Mouse (Mus musculus) embryo, embryonic 9.5 days (tissue): ENCODE results near the gene Chsy1.

ENCODE experiments used
- DNase-seq: peaks from one replicate; pipeline ENCODE4 v3.0.0-alpha.2; 2017; ENCODE audit errors: extremely low spot score

Gene Chsy1

DNA sequence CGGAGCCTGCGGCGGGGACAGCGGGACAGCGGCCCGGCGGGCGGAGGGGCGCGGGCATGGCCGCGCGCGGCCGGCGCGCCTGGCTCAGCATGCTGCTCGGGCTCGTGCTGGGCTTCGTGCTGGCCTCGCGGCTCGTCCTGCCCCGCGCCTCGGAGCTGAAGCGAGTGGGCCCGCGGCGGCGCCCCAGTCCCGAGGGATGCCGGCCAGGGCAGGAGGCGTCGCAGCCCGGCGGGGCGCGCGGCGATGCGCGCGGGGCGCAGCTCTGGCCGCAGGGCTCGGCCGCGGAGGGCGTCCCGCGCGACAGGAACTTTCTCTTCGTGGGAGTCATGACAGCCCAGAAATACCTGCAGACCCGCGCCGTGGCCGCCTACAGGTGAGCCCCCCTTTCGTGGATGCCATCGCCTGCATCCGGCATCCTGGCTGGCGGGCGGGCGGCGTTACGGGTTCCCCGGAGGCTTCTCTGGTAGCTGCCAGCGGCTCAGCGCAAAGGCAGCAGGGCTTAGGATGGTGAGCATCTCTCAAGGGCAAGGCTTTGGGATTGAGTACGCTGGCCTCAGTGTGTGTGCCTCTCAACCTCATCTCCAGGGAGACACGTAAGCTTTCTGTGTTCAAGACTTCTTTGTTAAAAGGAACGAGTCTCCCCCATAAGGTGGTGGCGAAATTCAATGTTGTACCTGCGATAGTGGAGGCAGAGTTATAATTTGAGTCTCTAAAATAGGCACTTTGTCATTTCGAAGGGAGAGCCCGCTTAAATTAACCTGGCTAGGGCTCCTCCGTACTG is 730 bp downstream of the Chsy1 start:
- DNase-seq, result peak; percentile 50

GRCm38 (mm10) chr7:66110636-66111112 is 1.4 kb downstream of the Chsy1 start:
- peak; percentile 37 for DNase-seq

DNA sequence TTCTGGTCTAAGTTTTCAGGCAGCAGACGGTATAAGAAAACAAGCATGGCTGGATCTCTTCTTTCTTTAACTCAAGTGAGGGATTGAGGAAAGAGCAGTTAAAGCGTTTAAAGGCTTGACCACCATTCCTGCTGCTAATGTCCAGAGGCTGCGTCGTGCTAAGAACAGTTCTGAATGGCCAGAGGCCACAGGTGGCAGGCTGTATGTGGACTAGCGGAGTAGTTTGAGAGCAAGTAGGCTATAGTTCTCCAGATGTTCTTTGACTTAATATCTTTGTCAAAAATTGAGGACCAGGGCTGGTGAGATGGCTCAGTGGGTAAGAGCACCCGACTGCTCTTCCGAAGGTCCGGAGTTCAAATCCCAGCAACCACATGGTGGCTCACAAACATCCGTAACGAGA is 1.9 kb downstream of the Chsy1 start:
- DNase-seq, result no peak

DNA sequence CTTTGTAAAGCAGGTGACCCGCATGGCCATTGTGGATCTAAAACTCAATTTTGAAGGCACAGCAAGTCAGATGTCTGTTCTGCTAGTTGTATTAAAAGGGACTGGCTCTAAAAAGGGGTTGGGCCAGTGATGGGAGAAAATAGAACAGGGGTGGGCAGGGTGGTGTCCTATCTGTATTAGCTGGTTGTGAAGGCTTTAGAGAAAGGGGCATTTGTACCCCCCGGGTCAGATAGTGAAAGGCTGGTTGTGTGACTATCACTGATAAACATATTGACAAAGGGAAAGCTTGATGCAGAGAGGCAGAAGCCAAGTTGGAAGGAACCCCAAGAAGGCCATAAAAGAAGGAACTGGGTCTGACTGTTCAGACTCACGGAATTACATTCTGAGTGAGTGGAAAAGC is 4.2 kb downstream of the Chsy1 start:
- no peak for DNase-seq

DNA sequence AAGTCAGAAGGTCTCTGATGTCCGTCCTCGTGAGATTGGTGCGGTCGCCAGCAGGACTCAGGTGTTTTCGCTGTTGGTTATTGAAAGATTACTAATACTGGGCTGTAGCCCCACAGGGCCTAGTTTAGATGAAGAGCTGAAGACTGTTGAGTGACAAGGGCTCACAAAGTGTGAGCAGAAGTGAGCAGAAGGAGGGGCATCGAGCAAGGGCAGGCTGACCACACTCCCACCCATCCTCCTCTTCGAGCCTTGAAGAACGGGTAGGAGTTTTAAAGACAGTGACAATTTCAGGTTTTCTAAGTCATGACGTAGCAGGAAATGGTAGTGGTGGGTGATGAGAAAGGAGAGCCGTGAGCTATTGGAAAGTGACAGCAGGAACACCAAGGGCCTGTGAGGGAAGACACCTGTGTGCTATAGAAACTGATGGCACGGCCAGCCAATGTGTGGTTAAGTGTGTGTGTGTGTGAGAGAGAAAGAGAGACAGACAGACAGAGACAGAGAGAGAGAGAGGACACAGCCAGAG is 6.6 kb downstream of the Chsy1 start:
- DNase-seq, result no peak

DNA sequence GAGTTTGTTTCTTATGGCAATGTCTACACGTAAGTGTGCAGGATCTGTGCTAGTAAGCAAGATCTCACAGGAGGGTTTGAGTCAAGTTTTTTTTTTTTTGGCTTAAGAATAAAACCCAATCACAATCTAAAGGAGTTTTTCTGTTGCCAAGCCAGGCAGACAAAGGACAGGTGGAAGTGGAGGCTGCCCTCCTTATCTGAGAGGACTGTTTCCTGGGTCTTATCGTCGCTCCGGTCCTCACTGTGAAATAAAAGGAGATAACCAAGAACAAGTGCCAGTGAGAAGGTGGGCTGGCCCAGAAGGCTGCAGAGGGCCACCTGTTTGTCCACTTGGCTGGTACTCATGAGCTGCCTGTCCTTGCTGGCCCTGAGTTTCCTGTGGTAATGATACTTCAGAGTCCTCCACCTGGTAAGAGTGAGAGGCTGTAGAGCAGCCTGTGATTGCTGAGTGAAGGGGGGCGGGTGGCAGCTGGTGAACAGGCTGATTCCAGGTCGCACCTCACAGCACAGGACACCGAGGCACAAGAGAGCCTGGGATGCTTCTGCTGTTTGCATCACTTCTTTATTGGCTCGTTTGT is 7.7 kb downstream of the Chsy1 start:
- no peak for DNase-seq

GRCm38 (mm10) chr7:66118046-66118445 is 8.7 kb downstream of the Chsy1 start:
- no peak for DNase-seq

- no peak for DNase-seq
These were observed 9.5 kb downstream of the Chsy1 start for GRCm38 (mm10) chr7:66118796-66119195.

- no peak for DNase-seq
These were observed 10.8 kb downstream of the Chsy1 start for GRCm38 (mm10) chr7:66120139-66120538.

DNA sequence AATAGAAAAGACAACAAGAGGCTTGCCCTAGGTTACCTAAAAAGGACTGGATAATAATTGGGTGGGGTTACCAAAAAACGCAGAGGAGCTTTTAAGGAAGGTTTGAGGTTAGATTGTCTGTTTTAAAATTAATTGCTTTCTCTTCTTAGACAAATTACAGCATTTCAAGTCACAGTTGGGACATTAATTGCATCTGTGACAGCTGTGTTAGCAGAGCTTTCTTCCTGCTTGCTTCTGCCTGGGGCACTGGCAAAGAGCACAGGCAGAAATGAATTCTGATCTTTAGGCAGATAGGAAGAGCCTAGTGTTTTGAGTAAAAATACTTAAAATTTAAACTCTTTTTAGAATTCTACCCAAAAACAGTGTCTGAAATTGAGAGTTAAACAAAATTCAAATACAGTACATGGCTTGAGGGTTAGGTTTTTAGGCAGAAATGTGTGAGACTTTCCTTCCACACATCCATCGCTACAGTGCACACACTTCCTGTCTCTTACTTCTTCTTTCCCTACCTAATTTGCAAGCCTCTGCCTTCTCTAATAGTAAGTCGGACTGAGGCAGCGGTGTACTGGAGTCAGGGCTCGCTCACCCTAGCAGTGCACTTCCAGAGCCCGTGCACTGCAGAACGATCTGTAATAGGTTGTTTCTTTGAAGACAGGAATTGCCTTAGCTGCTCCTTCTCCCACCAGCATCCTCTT is 11.5 kb downstream of the Chsy1 start:
- DNase-seq, result no peak

DNA sequence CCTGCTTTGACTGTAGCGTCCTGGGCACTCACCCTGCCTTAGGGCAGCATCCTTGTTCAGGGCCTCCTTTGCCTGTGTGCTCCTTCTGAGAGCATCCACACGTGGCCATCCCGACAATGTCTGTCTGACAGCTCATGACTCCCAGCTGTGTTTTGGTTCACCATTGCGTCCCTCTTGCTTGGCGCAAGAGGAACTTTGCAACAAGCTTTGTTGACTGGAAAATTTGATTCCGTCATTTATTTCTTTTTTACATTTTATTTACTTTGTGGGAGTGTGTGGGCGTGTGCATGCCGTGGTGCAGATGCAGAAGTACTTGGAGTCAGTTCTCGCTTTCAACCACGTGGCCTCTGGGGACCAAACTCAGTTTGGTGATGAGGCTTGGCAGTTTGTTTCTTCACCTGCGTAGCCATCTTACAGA is 15.2 kb downstream of the Chsy1 start:
- no peak for DNase-seq

DNA sequence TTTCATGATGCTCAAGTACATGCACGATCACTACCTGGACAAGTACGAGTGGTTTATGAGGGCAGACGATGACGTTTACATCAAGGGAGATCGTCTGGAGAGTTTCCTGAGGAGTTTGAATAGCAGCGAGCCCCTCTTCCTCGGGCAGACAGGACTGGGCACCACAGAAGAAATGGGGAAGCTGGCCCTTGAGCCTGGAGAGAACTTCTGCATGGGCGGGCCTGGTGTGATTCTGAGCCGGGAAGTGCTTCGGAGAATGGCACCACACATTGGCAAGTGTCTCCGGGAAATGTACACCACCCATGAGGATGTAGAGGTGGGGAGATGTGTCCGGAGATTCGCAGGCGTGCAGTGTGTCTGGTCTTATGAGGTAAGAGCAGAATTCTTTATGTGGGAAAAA is 16.1 kb downstream of the Chsy1 start:
- no peak for DNase-seq

- DNase-seq, result no peak
These were observed 18.8 kb downstream of the Chsy1 start for GRCm38 (mm10) chr7:66127951-66128645.

- DNase-seq, result no peak
These were observed 19.5 kb downstream of the Chsy1 start for GRCm38 (mm10) chr7:66128857-66129256.

- DNase-seq, result no peak
These were observed 21.0 kb downstream of the Chsy1 start for GRCm38 (mm10) chr7:66130296-66130695.

GRCm38 (mm10) chr7:66131776-66132421 is 22.6 kb downstream of the Chsy1 start:
- DNase-seq, result no peak

DNA sequence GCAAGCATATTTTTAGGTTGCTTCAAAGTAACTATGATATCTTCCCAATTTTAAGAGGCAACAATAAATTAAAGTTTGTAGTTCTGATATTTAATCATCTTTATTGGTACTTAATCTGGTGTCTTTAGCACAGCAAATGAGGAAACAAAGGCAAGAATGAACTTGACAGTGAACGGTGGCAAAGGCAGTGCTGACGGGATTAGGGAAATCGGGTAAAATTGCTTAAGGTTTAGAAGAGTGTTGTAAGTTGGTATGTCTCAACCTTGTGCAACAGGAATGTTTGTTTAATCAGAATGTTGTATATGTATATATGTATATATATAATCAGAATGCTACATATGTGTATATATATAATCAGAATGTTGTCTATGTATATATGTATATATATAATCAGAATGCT is 24.8 kb downstream of the Chsy1 start:
- no peak for DNase-seq

- DNase-seq, result no peak
These were observed 26.3 kb downstream of the Chsy1 start for GRCm38 (mm10) chr7:66135644-66136043.

DNA sequence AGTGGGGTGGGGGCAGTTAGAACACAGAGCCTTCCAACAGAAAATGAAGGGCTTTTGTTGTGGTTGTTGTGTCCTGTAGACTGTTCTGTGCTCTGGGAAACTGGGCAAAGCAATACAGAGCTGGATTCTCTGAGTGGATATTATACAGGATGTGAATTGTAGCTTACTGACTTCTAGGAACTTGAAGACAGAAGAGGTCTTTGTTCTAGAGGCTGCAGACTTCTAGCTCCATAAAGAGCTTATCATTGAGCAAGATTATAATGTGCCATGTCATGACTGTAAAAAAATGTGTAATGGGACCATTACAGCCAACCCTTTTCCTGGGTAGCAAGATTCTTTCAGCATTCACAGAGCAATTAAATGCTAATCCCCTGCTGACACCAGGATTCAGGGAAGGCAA is 26.9 kb downstream of the Chsy1 start:
- DNase-seq, result no peak

GRCm38 (mm10) chr7:66137309-66137708 is 28.0 kb downstream of the Chsy1 start:
- no peak for DNase-seq

DNA sequence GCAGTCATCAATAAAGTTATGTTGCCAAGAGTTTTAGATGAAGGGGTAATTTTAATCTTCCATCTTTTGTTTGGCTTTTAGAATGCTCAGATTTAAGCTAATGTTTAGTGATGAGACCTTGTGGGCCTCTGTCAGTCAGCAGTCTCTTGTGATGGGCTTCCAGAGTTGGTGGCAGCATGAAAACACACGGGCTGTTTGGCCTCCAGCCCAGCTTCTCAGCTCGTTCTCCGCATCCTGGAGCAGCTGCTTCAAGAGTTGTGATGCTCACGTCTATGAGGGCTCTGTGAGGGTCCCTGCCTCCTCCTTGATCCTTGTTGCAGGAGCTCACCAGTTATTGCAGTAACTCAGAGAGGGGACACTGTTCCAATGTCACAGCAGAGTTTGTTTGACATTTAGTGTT is 29.0 kb downstream of the Chsy1 start:
- DNase-seq, result no peak

DNA sequence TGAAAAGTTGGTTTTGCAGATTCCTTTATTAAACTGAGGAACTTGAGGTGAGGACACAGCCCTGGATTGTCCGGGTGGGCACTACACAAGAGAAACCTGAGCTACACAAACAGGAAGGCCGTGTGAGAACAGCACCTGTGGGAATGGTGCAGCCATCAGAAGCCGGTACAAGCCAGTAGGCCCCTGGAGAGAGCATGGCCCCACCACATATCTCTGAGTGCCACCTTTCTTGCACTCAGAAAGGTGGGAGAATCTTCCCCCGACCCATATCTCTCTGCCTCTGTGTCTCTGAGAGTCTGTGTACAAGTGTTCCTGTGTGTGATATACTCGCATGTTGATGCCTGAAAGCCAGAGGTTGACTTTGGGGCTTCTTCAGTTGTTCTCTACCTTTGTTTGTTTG is 29.6 kb downstream of the Chsy1 start:
- DNase-seq, result no peak
